Mouse (Mus musculus) ovary, postnatal 36 days (tissue): Measurements from ENCODE around the gene Gm4836.
"Not testable (repeated sequence)": the region's sequence is repeated elsewhere in the genome, so short reads cannot be mapped to it uniquely, and the experiment has no call there.

Experiments used
- DNase-seq: peaks from one replicate; pipeline ENCODE4 v3.0.0; 2022; ENCODE audit warnings: low spot score, mixed read lengths

Gm4836 gene

GRCm38 (mm10) chrX:28293532-28293931 is at the start of gene Gm4836:
Gm4836 (minus strand) TSS chrX:28293632.
- not testable (repeated sequence) for DNase-seq
